Mouse (Mus musculus) frontal cortex, postnatal 10 days (tissue): ENCODE measurements around the gene Frmd4b.

ENCODE experiments used
- DNase-seq, 2 experiments: peaks; one replicate each; pipeline ENCODE4 v3.0.0; 2022; ENCODE audit warnings: low spot score in 2 of 2, mixed read lengths in 1 of 2

Gene Frmd4b

DNA sequence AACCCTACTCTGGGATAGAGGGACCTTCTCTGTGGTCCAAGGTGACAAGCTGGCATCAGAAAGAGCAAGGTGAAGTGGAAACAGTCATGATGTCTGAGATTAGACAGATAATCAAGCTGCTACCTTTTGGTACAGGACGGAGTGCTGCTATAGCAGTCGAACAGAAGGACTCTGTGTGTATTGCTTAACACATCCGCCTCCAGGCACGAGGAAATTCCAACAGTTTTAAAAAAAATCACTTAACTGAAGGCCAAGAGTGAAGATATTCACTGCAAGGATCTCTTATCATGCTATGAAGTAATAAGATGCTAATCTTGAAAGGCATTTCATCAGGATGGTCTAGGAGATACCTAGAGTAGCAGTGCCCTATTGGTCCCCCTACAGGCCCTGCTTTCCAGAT, 298.3 kb downstream of the Frmd4b start:
- DNase-seq = no peak

DNA sequence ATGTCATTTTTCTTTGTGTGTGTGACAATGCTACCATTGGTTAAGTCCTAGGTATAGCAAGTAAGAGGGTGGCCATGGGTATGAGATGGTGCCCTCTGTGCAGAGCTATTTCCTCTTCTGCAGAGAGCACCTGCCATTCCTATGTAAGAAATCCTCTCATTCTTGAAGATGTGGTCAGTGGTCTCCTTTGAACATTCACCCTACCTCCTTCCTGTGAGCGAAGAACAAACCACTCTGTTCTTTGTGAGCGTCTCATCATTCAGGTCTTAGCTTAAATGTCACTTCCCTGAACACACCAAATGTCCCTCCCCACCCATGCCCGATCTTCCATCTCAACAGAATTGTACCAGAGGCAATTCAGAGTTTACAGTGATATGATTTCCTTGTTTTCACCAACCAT, 299.4 kb downstream of the Frmd4b start:
- no peak for DNase-seq

DNA sequence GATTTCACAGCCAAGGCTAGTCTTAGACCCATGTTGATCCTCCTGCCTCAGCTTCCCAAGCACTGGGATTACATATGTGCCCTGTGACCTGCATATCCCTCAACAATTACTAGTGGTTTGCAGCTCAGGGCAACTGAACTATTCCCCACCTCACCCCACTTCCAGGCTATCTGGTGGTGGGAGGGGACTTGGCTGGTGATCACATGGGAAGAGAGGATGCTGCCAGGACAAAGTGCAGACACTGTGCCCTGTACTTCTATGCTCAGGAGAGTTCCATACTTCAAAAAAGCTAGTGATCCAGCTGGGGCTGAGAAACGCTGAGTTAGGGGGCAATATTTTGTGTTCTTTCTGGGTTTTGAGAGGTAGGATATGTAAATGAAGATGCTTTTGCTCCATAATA, 300.6 kb downstream of the Frmd4b start:
- no peak for DNase-seq

DNA sequence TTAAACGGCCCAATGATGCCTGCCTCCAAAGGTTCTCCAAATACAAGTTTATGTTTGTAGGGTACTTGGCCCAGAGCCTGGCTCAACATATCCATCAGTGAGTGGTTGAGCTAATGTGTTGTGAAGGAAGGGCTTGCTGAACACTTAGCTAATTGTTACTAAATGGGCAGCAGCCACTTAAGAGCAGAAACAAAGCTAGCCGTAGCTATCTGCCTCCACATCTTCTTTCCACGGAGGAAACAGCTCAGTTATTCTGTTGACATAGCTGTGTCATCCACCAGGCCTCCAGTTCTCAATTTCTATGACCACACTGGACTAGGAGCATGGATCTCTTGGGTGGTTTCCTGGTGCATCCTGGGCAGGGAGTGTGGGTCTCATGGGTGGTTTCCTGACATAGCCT, 302.0 kb downstream of the Frmd4b start:
- no peak for DNase-seq

DNA sequence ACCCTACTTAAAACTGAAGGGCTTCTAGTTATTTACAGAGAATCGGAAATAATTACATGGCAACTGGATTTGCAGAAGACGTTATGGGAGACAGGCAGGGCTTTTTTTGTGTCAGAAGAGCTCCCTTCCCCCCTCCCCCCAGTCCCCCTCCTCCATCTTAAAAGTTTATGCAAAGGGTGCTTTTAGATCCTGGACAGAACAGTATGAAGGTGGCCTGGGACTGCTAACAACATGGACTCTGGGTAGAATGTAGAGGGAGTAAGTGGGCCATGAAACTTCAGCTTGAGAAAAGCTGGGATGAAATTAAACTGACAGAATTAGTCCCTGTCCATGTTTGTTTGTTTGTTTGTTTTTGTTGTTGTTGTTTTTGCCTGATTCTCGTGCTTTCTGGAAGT, 304.8 kb downstream of the Frmd4b start:
- no peak for DNase-seq

DNA sequence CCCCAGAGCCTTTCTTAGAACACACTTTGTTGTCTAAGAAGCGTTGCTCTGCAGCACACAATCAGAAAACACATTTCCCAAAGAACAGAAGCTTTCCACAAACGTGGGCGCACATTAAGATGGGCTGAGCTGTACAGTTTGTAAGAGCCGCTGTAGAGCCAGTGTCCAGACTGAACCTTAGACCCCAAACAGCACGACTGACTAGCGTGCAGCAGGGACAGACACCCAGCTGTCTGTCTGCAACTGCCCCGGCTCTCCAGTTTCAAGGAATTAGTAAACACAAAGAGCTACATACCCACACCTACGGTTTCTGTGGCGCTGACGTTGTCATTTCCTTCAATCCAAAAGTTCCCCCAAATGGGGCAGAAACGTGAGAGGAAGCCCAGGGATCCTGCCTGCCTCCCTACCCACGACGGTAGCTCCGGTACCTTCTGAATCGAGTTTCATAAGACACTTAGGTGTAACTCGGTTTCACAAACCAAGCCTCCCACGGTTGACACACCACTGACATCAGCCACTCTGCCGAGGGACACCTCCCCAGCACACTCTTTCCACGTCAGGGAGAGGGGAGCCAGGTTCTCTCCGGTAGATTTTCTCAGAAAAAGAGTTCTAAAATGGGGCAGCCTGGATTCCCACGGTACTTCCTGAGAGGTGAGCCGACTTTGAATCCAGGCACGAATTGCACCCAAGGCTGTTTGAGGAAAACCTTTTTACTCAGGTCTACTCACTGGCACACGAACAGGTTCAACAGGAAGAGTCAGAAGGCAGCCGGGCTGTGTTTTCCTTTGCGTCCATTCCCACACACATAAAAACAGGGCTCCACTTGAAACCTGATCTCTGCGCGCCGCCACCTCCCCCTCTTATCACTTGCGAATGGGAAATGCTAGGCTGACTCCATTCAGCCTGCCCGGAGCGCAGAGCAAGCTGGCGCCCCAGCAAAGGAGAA, 305.5 kb downstream of the Frmd4b start:
- DNase-seq = peak in 1 of 2 experiments; percentile 19

DNA sequence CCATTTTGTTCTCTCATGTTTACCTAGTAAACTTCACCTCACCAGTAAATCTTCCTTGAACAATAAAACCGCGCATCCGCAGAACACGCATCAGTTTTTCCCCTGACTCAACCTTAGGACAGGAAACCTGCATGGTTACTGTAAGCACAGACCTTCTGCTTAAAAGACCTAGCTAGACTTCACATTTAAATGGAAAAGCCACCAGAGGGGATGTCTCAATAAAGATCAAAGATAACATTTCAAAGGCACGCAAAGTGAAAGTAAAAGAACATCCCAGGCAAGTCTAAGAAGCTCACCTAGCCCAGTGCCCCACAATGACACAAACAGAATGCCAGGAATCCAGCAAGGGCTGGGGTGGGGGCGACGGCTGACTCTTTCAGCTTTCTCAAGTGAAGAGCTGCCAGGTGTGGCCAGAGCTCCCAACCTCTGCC, 306.4 kb downstream of the Frmd4b start:
- DNase-seq = no peak

DNA sequence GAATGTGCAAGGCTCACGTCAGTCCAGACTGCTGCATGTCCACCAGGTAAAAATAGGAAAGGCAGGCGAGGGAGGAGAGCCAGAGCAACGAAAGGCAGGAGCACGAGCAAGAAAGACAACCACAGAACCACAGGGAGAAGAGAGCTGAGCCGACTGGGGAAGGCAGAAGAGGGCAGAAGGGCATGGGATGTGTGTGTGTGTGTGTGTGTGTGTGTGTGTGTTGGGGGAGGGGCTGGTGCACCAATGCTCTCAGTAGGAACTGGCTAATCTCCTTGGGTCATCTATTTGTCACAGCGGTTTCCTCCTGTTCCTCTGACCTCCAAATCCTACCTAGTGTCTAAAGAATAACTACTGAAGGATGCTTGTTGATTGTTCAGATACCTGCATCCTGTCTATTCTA, 308.2 kb downstream of the Frmd4b start:
- DNase-seq = no peak

DNA sequence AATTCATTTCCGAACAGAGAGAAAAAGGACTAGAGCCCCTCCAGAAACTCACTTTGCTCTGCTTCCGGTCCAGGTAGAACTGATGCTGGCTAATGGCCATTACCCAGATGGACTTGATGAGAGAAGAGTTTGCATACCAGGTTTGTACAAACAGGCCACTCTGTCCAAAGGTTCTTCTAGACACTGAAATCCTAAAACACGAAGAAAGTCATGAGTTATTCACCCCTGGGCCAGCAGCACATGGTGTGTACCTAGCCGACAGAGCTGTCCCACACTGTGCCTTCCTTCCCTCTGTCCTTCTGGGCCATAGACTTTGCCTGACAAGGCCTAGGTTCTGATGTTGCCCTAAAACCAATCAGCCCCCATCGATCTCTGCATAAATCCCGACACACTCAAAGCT, 308.8 kb downstream of the Frmd4b start:
- DNase-seq = no peak

DNA sequence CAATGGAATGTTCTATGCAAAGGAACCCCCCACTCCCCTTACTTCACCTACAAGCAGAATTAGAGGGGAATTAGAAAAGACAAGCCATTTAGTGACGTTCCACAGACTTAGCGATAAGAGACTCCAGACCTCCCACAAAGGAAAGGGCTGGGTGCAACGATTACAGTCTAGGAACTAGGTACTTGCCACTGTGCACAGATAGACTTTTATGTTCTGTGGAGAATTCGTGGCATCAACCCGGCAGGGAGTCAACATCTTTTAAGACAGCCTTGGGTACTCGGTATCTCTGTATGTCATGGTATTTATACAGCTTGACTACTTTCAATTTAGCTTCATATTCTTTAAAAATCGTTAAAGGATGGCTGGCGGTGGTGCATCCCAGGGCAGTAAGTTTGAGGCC, 310.1 kb downstream of the Frmd4b start:
- DNase-seq = no peak

DNA sequence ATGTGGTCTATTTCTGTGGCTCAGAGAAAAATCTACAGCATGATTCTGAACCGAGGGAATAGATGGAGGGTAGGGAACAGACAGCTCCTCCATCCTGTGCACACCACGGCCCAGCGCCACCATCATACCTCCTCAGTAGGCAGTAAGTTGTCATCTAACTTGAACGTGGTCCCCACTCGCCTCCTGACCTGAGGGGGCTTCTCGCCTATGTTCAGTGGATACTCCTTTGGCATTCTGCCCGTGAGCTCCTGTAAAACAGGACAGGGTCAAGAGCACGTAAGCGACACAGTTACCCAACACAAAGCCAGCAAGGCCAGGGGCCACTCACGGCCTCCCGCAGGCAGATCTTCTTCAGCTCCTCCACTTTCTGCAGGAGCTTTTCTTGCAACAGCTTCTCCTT, 311.0 kb downstream of the Frmd4b start:
- DNase-seq = no peak

DNA sequence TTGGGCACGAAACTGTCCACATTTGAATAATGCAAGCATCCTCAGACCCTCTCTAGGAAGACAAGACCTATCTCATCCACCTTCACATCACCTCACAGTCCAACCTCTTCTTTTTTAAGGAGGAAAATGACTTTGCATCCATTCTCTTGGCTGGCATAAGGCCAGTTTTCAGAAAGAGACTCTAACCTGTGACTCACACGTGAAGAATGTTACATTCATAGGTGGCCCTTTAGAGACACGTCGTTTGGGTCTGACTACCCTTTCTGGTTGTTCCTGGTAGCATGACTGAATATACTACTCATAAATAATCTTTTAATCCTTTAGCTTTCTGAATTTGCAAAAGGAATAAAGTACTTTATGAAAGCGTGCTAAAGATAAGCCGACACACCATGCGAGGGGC, 311.9 kb downstream of the Frmd4b start:
- DNase-seq = no peak

DNA sequence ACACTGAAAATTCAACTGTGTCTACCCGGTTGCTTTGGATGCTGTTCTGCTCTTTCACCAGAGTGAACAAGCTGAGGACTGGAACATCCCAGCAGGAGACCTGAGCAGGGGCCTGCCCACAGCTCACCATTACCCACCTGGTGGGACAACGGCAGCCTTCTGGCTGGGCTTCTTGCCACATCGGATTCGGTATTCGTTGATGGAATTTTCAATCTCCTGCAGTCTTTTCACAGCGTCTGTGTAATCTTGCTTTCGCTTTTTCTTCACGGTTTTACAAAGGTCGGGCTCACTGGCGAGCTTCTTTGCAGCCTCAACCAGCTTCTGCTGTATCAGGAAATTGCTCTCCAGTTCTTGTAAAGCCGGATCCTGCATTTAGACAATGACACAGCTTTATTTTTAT, 312.3 kb downstream of the Frmd4b start:
- no peak for DNase-seq

DNA sequence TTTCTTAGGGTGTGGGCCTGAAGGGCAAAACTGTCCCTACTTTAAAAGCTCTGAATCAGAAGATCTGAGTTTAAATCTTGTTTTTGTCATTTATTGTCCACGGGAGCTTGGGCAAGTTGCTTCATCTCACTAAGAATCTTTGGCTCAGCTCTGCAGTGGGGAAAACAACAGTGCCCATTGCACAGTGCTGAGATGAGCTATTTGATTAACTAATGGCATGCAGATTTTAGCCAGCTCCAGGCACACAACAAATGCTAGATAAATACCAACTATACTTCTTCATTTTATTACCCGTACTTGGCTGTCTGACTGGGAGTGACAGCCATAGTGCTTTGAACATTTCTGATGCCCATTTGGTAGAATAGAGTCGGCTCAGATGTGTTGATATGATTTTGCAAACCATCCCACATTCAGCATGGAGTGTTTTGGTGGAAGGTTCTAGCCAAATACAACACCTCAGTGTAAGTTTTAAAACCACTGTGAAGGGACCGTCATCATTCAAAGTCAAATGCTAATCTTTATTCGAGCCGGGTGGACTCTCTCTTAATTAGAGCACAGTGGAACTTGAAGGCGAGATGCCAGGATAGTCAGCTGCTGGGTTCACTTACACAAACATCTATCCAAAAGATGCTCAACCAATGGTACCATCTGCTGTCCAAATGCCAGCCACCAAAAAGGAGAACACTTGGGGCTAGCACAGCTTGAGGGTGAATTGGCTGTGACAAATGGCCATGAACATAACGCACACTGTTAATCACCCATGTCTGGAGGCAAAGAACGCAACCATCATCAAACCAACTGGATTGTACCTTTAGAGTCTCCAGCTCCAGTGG, 313.8 kb downstream of the Frmd4b start:
- DNase-seq = no peak

DNA sequence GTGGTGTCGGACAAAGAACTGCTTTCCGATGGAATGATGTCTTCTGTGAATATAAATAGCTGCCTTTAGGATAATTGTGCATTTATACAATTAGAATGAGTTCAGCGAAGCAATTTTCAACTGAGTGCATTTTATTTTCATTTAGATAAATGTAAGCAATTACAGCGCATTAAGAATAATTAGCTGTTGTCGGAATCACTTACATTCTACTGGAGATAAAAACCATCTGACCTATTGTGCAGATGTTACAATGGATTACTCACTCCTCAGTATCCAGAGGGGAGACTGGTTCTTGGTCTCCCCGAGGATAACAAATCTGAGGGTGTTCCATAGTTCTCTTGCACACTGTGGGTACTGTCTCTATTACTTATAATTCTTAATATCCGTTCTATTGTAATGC, 315.0 kb downstream of the Frmd4b start:
- no peak for DNase-seq

DNA sequence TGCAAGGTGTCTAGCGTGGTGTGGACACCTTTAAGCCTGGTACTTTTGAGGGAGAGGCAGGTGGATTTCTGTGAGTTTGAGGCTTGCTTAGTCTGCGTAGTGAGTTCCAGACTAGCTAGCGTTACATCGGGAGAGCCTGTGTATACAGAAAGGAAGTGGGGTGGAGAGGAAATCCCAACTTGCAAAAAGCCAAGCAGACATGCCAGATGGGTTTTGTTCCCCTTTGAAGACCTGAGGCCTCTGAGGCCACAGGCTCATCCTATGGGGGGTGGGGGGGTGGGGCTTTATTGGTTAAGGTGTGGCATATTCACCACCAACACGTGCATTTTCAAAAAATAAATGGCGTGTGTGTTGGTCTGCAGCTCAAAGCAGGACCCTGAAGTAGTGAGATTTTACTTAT, 316.7 kb downstream of the Frmd4b start:
- DNase-seq = no peak

DNA sequence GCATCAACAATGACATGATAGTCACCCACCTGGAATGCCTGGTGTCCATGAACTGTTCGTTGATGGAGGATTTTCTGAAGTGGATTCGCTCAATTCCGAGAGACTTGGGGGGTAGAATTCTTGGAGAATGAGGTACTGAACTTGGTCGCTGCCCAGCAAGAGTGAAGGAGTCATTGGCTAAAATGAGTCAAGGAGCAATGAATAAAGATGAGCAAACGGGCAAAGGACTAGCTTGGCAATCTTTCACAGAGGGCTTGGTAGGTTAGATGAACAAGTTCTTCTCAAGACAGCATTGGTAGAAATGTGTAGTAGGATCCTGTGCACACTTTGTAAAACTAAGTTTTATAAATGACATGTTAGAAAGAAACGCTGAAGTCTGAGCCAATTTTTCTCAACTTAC, 317.2 kb downstream of the Frmd4b start:
- no peak for DNase-seq

DNA sequence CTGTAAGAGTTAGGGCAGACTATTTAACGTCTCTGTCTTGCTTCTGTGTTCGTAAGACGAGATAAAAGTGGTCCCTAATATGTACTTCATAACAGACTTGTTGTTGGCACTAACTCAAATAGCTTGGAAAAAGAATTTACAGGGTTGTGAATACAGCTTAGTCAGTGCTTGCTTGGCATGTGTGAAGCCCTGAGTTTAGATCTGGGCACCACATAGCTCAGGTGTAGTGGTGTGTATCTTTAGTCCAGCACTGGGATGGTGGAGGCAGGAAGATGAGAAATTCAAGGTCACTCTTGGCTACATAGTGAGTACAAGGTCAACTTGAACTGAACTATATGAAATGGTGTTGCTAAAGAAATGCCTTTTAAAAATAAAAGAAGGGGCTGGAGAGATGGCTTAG, 320.2 kb downstream of the Frmd4b start:
- no peak for DNase-seq

DNA sequence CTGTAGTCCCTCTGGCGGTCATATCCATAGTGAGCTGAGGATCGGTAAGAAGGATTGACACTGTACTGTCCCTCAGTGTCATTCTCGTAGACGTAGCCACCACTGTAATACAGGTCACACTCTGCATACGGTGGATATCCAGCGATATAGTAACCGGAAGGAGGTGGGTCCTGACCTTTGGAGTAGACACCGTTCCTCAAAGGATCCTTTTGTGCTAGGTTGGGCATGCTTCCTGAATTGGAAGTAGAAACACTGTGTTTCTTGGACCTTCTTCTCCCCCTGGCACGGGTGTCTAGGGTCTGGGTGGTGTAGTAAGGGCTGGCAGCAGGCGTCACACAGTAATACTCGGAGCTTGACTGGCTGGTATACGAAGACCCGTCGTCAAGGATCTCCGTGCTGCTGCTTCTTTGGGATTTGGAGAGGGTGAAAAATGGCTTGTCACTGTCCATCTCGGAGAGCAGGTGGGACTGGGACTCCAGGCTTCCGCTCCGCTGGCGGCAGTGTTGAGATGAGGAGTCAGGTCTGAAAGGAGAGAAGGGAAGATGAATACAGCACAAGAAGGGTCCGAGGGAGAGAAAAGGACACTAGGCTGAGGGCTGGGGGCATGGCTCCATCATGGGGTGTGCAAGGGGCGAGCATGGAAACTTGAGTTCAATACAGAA, 321.3 kb downstream of the Frmd4b start:
- DNase-seq = no peak

DNA sequence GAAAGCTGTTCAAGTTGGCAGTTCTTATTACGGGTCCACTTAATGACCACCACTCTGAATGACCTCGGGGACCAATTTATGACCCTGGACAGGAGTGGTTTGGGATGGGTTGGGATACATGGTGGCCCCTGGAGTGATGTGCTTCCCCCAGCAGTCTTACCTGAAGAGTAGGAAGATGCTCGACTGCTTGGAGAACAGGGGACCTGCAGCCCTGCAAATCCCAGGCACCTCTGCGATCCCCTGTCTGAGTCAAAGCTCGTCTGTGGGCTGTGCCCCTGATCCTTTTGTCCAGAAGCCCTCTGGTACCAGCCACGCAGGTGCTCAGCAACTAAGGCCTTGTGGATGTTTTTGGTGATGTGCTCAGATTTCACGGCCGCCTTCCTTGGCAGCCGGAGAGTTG, 321.9 kb downstream of the Frmd4b start:
- DNase-seq = no peak

DNA sequence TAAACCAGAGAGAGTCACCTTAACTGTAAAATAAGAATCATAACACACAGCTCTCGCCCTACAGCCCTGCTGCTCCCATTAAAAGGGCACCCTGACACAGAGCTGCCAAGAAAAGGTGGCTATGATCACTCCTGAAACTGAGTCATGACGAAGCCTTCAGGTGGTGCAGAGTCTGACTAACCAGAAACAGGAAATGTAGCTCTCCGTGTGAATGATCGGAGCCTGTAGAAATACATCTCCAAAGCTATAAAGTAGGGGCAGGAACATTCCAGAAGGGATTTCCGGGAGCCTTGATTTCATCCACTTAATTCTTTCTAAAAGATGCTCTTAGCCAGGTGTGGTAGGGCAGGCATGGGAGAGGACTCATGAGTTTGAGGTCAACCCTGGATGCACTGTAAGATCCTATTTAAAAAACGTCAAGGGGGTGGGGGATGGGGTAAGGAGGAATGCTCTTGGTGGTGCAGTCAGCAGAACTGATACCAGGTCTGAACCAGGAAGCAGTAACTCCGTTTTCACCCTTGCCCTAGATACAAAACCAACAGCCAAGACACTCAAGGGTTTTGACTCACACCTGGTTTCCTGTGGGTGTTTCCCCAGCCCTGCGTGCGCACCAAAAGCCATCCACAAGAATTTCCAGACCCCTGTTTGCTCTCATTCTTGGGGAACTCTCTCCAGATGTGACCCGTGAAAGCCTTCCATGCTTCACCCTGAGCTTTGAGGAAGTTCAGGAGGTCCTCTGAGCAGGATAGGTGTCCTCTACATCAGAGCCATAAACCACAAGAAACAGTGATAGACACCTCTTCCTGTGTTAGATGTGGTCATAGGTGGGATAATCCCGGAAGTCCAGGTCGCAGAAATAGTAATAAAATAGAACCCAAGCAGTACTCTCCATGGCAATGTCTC, 323.4 kb downstream of the Frmd4b start:
- DNase-seq = no peak
